Mouse (Mus musculus) T-helper 17 cell (primary cell): ENCODE measurements around the gene Itgb1.

ENCODE experiments used
- in situ Hi-C, 2 experiments: fragments of 300-600 bp; cut with MboI, MseI; formaldehyde crosslinking; loops; 1 replicate in 1 of 2; 2 replicates in 1 of 2; pipeline ENCODE4 v1.15.1; 2025; ENCODE audit warnings: high pct_unique_total_duplicates in 2 of 2

The Itgb1 gene

DNA sequence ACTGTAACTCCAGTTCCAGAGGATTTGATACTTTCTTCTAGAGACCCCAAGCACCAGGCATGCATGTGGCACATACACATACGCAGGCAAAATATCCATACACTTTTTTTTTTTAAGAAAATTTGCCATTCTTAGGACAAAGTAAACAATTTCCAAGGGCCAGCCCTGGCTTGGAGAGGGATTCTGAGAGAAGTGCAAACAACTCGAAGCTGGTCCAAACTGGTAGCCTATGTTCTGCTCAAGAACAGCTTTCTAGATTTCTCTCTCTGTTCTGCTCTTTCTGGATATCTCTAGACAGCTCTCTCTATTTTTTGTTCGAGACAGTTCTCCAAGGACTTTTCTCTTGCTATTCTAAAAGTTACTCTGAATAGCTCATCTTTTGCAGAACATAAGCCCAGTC, 3.5 kb upstream of the Itgb1 start:
- in situ Hi-C loops = no loop called here

DNA sequence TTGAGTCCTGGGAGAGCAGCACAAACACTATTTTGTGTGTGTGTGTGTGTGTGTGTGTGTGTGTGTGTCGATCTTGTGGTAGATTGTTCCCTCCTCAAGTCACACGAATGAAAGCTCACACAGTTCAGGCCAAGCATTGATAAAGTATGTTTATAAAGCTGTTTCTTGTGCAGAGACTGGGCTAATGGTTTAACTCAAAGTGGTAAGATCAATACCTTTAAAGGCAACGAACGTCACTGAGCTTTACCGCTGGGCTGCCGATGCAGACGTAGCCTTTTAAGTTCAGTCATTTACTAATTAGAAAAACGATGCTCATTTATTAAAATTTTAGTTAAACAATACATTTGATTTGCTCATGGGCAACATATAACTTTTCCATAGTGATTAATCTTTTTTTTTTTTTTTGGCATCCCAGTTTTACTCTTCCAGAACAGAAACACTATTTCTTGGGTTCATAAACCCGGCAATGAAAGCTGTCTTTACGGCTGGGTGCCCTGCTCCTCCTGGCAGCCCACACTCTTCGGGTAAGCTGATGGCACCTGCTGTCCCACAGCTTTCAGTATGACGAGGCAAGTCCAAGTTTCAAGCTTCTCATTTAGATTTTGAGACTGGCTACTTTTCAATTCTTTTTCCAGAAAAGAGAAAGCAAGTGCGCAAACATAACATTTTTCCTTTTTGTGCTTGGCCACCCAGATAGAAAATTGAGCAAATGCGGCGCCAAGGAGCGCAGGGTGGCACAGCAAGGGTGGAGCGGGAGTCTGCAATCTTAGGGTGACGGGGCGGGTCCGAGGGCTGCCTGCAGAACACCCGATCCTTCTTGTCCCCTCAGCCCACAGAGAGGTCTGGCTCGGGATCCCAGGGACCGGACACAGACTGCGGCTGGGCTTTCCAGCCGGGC, 596 bp upstream of the Itgb1 start:
- in situ Hi-C loops = no loop called here

DNA sequence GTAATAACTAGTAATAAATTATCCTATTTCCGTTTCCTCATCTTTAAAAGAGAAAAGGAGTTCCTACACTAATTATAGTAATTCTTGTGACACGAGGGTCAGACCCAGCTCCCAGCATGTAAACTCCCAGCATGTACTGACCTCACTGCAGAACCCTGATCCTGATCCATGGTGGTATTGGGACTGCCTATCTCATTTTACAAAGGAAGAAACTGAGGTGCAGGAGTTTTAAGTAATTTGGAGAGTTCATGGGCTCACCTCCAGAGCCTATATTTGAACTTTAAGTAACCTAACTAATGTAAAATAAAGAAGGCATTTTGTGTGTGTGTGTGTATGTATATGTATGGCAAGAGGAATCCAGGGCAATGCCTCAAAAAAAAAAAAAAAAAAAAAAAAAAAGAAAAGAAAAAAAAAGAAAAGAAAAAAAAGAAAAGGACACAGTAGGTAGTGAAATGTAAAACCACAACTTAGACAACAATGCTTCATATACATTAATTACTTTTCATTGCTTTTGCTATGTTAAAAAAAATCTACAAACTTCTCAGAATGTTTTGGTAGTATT, 1.1 kb downstream of the Itgb1 start:
- in situ Hi-C loops = no loop called here

GRCm38 (mm10) chr8:128688679-128689078, 3.2 kb downstream of the Itgb1 start:
- in situ Hi-C loops = no loop called here

GRCm38 (mm10) chr8:128690056-128690455, 4.6 kb downstream of the Itgb1 start:
- in situ Hi-C loops = no loop called here

DNA sequence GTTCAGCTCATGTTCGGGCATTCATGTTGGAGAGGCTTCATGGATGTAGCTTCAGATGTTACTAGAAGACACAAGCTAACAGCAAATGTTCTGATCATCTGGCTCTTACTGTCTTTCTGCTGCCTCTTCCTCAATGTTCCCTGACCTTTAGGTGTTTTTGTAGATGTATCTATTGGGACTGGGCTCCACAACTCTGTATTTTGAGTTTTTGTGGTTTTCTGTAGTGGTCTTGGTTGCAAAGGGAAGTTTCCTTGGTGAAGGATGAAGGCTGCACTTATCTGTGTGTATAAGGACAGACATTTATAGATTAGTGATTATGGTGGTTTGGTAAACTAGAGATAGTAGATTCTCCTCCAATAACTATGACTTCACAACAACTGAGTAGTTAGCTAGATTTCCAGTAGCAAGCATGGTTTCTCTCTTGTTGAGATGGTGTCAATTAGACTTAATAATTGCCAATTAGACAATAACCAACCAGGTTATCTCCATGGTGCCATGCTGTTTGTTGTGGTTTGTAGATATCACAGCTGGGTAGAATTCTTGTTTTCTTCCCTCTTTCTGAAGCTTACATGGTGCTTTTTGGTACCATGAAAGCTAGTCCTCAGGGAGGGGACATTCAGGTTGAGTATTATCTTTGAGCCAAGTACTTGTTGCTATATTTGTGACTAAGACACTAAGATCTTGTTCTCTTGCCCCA, 11.4 kb downstream of the Itgb1 start:
- in situ Hi-C loops = loop anchor here in 1 of 2 experiments (5.0 kb wide), 1 partner anchor 40 kb away; no protein-coding TSS in a partner anchor

DNA sequence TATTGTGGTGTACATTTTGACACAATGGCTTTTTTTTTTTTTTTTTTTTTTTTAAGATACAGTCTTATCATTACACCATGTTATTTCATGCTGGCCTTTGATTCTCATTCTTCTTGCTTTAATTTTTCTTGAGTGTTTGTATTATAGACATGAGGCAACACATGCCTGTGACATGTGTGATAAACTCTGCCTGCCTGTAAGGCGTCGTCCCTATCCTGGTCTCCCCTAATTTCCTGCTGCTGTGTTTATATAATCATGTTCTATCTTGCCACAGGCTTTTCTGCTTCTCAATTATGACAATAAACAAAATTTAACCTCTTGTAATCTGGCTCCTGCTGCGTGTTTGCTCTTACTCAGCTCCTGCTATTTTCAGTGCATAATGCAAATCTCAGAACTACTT, 12.5 kb downstream of the Itgb1 start:
- in situ Hi-C loops = loop anchor here in 1 of 2 experiments (5.0 kb wide), 1 partner anchor 41 kb away; no protein-coding TSS in a partner anchor

DNA sequence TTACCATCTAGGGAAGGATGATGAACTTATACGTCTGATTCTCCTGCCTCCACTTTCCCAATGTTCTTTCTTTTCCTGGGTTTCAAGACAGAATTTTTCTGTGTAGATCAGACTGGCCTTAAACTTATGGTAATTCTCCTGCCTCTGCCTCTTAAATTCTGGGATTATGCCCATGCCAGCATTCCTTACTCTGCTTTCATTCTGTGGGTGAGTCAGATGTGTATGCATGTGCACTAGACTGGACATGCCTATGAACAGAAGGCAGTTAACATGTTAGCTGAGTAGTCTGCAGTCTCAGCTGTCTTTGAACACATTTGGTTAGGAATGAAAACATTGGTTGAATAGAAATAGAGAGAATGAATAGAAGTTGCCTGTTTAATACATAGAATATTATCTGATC, 18.9 kb downstream of the Itgb1 start:
- in situ Hi-C loops = loop anchor here in 1 of 2 experiments (5.0 kb wide), 1 partner anchor 192 kb away; no protein-coding TSS in a partner anchor

- in situ Hi-C loops = loop anchor here in 1 of 2 experiments (5.0 kb wide), 1 partner anchor 193 kb away; no protein-coding TSS in a partner anchor
Observed at GRCm38 (mm10) chr8:128704836-128705235, 19.4 kb downstream of the Itgb1 start.

- in situ Hi-C loops = no loop called here
Observed at GRCm38 (mm10) chr8:128709261-128709660, 23.8 kb downstream of the Itgb1 start.

GRCm38 (mm10) chr8:128716184-128716583, 30.7 kb downstream of the Itgb1 start:
- in situ Hi-C loops = no loop called here

- in situ Hi-C loops = no loop called here
Observed at GRCm38 (mm10) chr8:128724819-128725218, 39.4 kb downstream of the Itgb1 start.

DNA sequence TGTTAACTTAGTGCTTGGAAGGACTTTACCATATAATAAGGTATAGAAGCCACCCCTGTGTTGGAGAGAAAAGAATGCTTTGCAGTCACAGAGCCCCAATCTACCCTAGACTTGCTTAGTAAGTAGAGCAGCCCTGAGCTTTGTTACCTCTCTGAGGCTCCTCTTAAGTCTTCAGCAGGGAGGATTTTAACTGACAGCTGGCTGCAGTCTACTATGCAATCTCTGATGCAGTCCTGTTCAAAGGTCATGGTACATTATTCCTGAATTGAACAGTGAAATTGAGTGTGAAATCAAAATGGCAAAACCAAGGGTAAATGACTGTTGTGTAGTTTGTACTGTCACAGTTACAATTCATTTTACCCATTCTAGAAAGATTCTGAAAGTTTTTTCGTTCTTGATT, 41.8 kb downstream of the Itgb1 start:
- in situ Hi-C loops = no loop called here

- in situ Hi-C loops = no loop called here
Observed at GRCm38 (mm10) chr8:128732254-128732653, 46.8 kb downstream of the Itgb1 start.

- in situ Hi-C loops = no loop called here
Observed at GRCm38 (mm10) chr8:128734118-128734517, 48.7 kb downstream of the Itgb1 start.

DNA sequence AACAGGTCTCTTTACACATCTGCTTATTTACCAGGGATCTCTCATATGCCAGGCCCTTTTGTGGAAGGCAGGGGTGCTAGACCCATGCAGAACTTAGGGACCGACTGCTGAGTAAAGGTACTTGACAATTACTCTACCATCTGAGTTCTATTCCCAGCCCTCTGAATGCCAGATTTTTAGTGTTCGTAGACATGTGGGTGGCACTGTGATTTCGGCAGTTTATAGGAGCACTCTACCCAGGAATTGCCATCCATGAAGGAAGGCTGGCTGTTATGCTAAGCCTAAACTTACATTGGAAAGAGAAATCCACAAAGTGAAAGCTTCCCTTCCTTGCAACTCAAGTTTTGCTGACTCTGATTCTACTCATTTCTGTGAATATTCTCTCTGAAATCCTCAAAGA, 50.2 kb downstream of the Itgb1 start:
- in situ Hi-C loops = no loop called here
